Mouse (Mus musculus): ENCODE measurements around the gene Gm28043.
"Not testable (repeated sequence)": the region's sequence is repeated elsewhere in the genome, so short reads cannot be mapped to it uniquely, and the experiment has no call there.

The Gm28043 gene

GRCm38 (mm10) chr17:29614115-29615023 lies at the start of gene Gm28043, which contains the start of gene Rnf8:
TSS of gene Gm28043 (plus strand) at chr17:29614876.
TSS of gene Rnf8 (plus strand) at chr17:29614790.
- peak; percentile 94 for DNase-seq (ENCODE audit: low spot score)

- DNase-seq (ENCODE audit: low spot score), result peak; percentile 59
These were observed 49.2 kb upstream of the Gm28043 start for GRCm38 (mm10) chr17:29565521-29565920.

- no peak for DNase-seq (ENCODE audit: low spot score)
These were observed 46.2 kb upstream of the Gm28043 start for GRCm38 (mm10) chr17:29568435-29568834.

- DNase-seq (ENCODE audit: low spot score), result no peak
These were observed 44.8 kb upstream of the Gm28043 start for GRCm38 (mm10) chr17:29569831-29570230.

DNA sequence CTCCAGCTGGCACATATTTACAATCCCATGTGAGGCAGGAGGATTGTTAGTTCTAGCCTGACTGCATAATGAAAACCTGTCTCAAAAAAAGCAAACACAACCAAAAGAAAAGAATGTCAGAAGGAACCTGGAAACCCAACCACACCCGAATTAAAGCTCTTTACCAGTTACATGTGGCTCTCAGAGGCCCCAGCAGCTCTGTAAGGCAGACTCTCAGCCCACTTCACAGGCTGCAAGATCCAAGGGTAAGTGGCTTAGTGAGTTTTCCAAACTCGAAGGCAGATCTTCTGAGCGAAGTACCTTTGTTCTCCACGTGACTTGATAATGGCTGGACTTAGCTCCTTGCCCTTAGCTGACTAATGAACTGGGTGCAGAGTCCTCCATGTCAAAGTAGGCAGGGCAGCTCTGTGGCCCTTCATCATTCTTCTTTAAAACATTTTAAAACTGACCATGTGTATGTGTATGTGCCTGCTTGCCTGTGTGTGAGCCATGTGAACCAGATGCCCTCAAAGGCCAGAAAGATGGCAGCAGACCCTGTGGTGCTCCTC lies 35.0 kb upstream of the Gm28043 start:
- DNase-seq (ENCODE audit: low spot score), result no peak

DNA sequence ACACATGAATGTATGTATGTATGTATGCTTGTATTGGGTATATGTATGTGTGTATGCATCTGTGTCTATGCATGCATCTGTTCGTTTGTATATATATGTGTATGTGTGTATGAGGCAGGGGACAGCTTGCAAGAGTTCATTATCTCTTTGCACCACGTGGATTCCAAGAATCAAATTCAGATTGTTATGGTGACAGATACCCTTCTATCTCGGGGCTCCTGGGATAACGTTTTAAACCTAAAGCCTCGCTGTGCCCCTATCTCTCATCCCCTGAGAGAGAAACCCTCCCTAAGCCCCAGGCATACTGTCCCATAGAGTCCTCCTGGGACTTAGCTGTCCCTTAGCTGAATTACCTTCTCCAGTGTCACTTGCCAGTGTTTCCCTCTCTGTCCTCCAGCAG lies 31.1 kb upstream of the Gm28043 start:
- DNase-seq (ENCODE audit: low spot score), result no peak

GRCm38 (mm10) chr17:29584306-29584705 lies 30.4 kb upstream of the Gm28043 start:
- peak; percentile 46 for DNase-seq (ENCODE audit: low spot score)

DNA sequence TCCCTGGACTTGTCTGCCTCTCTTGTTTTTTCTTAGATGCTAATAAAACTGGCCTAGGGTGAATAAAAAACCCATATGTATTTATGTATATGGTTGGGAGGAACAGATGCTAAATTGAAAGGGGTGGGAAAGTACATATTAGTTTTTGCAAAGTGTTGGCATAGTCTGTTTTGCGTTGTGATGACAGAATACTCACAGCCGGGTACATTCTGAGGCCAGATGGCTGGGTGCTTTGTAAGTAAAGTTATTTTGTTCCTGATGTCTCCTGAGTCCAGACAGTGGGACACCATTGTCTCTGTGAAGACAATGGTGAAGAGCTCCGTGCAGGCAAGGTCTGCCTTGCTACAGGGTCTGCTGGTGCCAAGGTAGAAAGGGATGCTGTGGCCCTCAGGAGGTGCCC lies 29.9 kb upstream of the Gm28043 start:
- no peak for DNase-seq (ENCODE audit: low spot score)

GRCm38 (mm10) chr17:29585446-29585845 lies 29.2 kb upstream of the Gm28043 start:
- peak; percentile 49 for DNase-seq (ENCODE audit: low spot score)

DNA sequence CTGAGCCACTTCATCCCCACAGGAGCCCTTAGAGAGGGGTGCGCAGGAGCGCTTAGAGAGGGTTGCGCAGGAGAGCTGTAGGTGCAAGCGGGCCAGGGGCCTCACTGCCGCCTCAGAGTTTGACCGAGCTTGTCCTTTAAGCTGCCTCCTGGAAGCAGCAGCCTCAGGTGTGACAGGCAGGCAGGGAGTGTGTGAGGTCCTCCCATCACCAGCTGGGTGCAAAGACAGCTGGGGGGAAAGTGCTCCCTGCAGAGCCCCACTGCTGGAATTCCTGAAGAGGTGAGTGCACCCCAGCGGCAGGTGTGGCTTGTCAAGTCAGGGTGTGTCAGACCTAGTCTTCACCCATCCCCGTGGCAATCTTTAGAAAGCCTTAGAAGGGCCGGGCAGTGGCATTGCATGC lies 27.8 kb upstream of the Gm28043 start:
- no peak for DNase-seq (ENCODE audit: low spot score)

DNA sequence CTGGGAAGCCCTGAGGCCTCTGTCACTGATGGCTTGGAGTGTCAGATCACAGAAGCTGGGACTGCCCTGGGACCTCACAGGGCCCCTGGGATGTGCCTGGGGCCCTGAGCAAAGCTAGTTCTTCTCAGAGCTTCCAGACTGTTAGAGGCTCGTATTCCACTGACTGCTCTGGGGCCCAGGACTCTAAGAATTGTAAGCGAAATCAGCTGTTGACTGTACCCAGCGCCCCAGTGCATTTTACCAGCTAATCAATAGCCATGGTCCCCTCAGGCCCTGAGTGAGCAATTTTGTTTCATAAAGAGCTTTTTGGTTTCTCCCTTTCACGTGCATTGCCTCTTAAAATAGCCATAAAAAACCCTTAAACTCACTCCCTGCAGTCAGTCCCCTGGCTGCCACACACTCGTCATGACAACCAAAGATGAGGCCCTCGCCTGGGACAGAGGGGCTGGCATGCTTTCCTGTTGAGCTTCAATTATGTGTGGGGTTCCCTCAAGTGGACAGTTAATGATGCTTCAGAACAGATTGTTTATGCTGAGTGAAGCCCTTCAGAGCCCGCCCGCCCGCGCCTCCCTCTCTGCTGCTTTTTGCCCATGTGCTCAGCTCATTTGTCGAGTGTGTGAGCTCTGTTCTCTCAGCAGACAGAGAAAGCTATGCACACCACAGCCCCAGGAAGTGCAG lies 25.3 kb upstream of the Gm28043 start:
- no peak for DNase-seq (ENCODE audit: low spot score)

- DNase-seq (ENCODE audit: low spot score), result no peak
These were observed 18.5 kb upstream of the Gm28043 start for GRCm38 (mm10) chr17:29595891-29596770.

GRCm38 (mm10) chr17:29596771-29597132 lies 17.9 kb upstream of the Gm28043 start:
- no peak for DNase-seq (ENCODE audit: low spot score)

DNA sequence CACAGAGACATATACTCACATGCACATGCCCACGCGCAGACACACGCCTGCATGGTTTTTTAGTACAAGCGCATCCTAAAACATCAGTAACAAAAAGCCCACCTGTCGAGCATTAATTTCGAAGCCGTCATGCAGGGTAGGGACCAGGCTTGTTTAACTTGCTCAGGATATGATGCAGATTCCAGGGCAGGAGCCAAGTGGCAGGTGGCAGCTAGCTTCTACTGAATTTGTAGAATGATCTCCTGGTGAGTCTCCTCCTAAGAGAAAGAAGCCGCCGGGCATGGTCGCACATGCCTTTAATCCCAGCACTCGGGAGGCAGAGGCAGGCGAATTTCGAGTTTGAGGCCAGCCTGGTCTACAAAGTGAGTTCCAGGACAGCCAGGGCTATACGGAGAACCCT lies 15.6 kb upstream of the Gm28043 start:
- no peak for DNase-seq (ENCODE audit: low spot score)

DNA sequence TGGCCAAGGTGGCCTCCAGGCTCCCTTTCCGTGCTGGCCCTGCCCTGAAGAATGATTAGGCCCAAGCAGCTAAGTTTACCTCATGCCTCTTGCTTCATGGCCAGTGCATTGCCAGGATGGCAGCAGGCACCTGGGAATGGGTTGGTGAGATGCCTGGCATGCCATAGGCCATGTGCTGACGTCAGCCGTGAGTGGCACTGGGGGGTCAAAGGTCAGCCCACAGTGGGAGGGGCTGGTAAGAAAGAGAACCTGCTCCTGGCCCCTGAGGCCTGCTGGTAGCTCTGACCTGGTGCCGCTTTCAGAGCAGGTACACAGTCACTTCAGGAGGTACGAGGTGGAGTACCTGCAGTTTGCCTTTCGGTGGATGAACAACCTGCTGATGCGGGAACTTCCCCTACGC lies 15.1 kb upstream of the Gm28043 start:
- DNase-seq (ENCODE audit: low spot score), result no peak

DNA sequence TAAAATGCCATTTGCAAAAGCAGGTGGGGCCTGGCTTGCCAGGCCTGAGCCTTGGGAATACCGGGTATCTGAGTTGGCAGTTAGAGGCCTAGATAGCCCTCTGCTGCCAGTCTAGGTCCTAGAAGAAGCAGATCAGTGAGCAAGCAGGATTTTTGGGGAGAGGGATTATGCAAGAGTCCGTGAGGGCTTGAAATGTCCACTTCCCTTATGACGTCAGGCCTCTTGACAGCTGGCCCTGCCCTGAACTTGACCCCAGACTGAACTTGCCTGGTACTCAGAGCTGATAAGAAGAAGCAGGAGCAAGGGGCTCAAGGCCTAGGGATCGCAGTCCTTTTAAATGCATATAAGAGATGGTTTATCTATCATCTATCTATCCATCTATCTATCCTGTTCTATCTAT lies 13.3 kb upstream of the Gm28043 start:
- DNase-seq (ENCODE audit: low spot score), result no peak

- peak; percentile 33 for DNase-seq (ENCODE audit: low spot score)
These were observed 11.4 kb upstream of the Gm28043 start for GRCm38 (mm10) chr17:29603283-29603682.

DNA sequence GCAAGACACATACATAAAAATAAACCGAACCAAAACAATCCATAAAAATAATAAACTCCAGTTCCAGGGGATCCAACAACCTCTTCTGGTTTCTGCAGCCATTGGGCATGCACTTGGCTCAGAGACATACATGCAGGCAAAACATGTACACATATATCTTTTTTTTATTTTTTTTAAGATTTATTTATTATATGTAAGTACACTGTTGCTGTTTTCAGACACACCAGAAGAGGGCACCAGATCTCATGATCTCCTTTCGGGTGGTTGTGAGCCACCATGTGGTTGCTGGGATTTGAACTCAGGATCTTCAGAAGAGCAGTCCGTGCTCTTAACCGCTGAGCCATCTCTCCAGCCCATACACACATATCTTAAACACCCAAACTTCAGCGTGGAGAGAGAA lies 1.2 kb upstream of the Gm28043 start:
- DNase-seq (ENCODE audit: low spot score), result not testable (repeated sequence)

- DNase-seq (ENCODE audit: low spot score), result no peak
These were observed 412 bp downstream of the Gm28043 start for GRCm38 (mm10) chr17:29615024-29615551.

DNA sequence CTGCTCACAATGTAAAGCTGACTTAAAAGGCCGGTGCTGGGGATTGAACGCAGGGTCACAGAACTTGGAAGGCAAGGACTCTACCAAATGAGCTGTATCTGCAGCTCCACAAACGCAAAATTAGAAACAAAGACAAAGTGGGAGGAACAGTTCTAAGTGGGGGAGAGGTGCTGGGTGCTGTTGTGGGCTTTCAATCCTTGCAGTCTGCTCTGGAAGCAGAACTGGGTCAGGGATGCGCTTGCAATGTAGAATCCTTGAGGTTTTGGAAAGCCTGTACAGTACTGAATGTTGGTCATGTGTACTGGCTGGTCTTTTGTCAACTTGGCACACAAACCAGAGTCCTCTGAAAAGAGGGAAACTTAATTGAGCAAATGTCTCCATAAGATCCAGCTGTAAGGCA lies 940 bp downstream of the Gm28043 start:
- no peak for DNase-seq (ENCODE audit: low spot score)

- no peak for DNase-seq (ENCODE audit: low spot score)
These were observed 4.6 kb downstream of the Gm28043 start for GRCm38 (mm10) chr17:29619231-29619630.

DNA sequence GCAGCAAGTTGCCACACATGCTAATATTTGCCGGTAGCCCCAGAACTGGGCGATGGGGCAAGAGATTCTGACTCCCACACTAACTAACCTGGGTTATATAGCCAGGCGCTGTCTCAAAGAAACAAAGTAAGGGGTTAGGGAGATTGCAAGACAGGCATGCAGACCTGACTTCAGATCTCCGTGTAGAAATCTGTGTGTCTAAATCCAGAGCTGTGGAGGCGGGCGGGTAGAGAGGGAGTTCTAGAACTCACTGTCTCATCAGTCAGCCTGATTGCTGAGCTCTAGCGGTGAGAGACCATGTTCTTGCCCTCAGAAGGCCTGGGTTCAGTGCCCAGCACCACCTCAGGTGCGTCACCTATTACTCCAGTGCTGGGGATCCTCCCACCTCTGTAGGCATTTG lies 8.8 kb downstream of the Gm28043 start:
- no peak for DNase-seq (ENCODE audit: low spot score)
